Mouse (Mus musculus): ENCODE results near the gene Lsmem1. TPM values are rescaled to one million over a fixed set of nuclear protein-coding genes. Genes with fewer than 3 reads are reported as not detected.

The Lsmem1 gene
- total RNA-seq, 2 experiments from 2014 or later, result 0.82 to 1.0 TPM

DNA sequence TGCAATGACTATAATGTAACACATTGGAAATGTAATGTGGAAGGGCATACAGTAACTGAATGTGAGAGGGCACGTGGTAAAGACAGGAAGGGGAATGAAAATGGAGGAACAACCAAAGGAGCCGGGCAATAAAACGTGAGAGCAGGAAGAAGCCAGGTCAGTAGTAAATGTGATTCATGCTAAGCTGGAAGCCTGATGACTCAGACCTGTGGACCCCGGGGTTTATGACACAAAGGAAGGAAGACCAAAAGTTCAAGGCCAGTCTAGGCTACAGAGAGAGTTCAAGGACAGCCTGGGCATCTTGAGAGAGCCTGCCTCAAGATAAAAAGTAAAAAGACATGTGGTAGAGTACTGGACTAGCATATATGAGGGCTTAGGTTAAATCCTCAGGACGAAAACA is 52.8 kb downstream of the Lsmem1 start:
- DNase-seq (ENCODE audit: low spot score in 2 of 2), result no peak

DNA sequence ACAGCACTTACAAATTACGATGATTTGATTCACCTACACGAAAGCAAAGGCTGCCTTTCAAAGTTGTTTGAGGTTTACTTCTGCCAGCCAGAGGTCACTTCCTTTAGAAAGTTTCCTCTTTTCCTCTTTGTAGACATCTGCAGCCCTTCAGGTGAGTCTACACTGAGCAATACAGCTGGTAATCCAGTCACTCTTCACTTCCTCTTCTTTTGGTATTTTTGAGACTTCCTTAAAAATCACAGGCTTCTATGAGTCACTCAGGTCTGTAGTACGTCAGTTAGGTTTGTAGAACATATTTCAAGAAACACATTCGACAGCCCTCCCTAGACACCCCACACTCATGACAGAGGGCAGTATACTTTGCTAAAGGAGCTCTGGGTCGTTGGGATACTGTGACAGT is 58.6 kb downstream of the Lsmem1 start:
- no peak for DNase-seq (ENCODE audit: low spot score in 2 of 2)

GRCm38 (mm10) chr12:40139484-40140245 is 59.6 kb downstream of the Lsmem1 start:
- DNase-seq (ENCODE audit: low spot score in 2 of 2), result no peak

GRCm38 (mm10) chr12:40134529-40134928 is 64.8 kb downstream of the Lsmem1 start:
- DNase-seq (ENCODE audit: low spot score in 2 of 2), result no peak

- DNase-seq (ENCODE audit: low spot score in 2 of 2), result no peak
Observed at GRCm38 (mm10) chr12:40133573-40134271, 65.6 kb downstream of the Lsmem1 start, which contains the start of gene Scin. Gene Scin (minus strand): TSS chr12:40134228.

GRCm38 (mm10) chr12:40133194-40133572 is 66.1 kb downstream of the Lsmem1 start:
- no peak for DNase-seq (ENCODE audit: low spot score in 2 of 2)

Small RNA genes lying within 50 kb of the gene (microRNA-seq; reads per million reads assigned to microRNA genes)
- gene Mir1938, result 0 to 0.25 reads per million in 2 experiments

Other genes starting within 250 kb of the Lsmem1 start
- 10 to 100 TPM; 26.6 to 28.8 TPM for gene Arl4a, start 161.5 kb downstream of the Lsmem1 start, total RNA-seq (2021)
- gene Scin, start 65.3 kb downstream of the Lsmem1 start, total RNA-seq (2021), result 1 to 10 TPM; 2.3 to 2.7 TPM
- 10 to 100 TPM; 91.8 to 95.7 TPM for gene Ifrd1, start 49.0 kb upstream of the Lsmem1 start, total RNA-seq (2021)
- gene Zfp277, start 246.4 kb upstream of the Lsmem1 start, total RNA-seq (2021), result 10 to 100 TPM; 24.0 to 26.2 TPM
- 100 to 1,000 TPM; 202 to 219 TPM for gene Dock4, start 246.5 kb upstream of the Lsmem1 start, total RNA-seq (2021)